Mouse (Mus musculus): Measurements from ENCODE around the gene Kcnn4.
"Not testable (repeated sequence)": the region's sequence is repeated elsewhere in the genome, so short reads cannot be mapped to it uniquely, and the experiment has no call there.

Gene Kcnn4

DNA sequence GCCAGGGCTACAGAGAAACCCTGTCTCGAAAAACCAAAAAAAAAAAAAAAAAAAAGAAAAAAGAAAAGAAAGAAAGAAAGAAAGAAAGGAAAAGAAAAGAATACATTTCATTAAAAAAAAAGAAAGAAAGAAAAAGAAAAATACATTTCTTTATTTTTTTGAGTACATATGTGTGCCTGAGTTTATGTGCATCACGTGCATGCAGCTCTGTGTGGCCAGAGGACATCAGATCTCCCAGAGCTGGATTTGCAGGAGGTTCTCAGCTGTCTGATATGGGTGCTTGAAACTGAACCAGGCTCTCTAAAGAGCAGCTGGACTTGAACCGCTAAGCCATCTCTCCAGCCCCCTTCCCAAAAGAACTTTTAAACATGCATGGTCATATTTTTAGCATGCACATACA is 24.0 kb downstream of the Kcnn4 start:
- DNase-seq = no peak

GRCm38 (mm10) chr7:24394475-24395161 is 24.6 kb downstream of the Kcnn4 start:
- no peak for DNase-seq

DNA sequence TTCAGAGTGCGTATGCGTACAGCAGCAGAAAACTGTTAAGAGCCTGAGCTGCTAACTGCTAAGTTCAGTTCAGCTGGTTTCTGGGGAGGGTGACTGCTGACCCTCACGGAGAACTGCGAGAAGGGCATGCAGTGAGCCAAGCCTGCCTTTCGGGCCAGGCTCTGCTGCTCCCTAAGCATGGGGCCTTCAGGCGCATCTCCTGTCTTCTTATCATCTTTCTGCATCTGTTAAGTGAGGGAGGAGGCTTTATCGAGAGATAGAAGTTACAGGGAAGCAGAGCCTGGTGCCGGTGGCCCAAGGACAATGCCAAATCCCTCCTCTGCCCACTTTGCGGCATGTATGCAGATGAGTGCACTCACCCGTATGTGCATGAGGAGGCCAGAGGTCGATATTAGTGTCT is 26.8 kb downstream of the Kcnn4 start:
- DNase-seq = no peak

- DNase-seq = no peak
Observed at GRCm38 (mm10) chr7:24398364-24398913, 28.4 kb downstream of the Kcnn4 start.

DNA sequence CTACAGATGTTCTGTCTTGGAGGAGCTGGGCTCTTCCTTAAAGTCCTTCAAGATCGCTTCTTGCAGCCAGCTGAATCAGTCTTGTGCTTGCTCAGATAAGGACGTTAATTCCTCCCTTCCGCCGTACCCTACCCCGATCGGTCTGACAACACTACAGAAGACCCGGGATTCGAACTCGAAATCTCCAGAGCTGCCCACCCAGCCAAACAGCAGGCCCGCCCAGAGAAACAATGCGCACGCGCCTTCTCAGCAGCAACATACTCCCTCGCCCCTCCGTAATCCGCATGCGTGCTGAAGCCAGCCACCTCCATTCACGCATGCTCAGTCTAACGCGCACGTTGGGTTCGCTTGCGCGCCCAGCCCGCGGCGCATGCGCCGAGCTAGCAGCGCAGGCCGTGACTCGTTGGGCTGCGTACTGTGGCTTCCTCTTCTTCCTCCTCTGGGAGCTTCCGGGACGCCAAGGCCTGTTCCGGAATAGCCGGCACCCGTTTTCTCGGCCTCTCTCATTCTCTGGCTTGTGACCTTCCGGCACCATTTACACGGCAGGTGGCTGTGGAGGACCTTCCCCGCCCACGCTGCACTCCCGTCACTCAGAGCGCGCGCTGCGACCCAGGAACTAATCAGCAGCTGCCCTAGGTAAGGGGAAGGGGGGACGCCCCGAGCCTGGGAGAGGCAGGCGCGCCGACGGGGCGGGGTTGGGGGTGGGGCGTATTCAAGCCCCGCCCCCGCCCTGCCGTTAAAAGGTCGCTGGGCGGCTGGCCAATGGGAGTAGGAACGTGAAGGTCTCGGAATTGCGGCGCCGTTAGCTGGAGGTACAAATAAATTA is 29.4 kb downstream of the Kcnn4 start, which contains the start of gene Smg9:
Gene Smg9, plus strand, starts transcription at position 364 of the 826 bp plus-strand sequence.
- peak; percentile 98 for DNase-seq

DNA sequence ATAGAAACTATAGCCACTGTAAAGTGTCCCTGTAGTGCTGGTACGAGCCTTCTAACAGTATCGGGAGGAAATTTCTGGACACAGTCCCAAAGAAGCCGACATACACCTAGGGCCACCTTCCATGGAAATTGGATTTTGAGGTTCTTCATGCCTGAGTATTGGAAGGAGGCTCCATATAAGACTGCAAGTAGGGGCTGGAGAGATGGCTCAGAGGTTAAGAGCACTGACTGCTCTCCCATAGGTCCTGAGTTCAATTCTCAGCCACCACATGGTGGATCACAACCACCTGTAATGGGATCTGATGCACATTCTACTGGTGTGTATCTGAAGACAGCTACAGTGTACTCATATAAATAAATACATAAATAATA is 30.0 kb downstream of the Kcnn4 start:
- DNase-seq = no peak

DNA sequence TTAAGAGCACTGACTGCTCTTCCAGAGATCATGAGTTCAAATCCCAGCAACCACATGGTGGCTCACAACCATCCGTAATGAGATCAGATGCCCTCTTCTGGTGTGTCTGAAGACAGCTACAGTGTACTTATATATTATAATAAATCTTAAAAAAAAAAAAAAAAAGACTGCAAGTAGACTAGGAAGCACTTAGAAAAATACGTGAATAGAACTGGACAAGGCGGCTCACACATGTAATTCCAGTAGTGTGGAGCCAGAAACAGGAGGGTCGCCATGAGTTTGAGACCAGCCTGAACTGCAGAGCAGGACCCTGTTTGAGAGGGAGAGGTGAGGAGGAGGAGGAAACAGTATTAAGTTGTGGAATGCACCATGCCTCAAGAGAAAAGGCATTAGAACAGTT is 30.4 kb downstream of the Kcnn4 start:
- not testable (repeated sequence) for DNase-seq

- DNase-seq = no peak
Observed at GRCm38 (mm10) chr7:24402851-24403250, 32.8 kb downstream of the Kcnn4 start.

DNA sequence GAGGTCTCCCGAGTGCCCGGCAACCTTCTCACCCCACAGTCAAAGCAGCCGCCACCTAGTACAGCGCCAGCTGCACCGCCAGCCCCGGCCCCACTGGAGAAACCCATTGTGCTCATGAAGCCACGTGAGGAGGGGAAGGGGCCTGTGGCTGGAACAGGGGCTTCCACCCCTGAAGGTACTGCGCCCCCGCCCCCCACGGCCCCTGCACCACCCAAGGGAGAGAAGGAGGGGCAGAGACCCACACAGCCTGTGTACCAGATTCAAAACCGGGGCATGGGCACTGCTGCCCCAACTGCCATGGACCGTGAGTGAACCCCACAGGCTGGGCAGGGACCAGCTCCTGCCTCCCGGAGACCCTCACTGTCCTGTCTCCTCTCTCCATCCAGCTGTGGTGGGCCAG is 35.6 kb downstream of the Kcnn4 start:
- no peak for DNase-seq

- DNase-seq = peak; percentile 57 to 78
Observed at GRCm38 (mm10) chr7:24406528-24407344, 36.7 kb downstream of the Kcnn4 start.

- DNase-seq = no peak
Observed at GRCm38 (mm10) chr7:24408186-24408585, 38.1 kb downstream of the Kcnn4 start.

DNA sequence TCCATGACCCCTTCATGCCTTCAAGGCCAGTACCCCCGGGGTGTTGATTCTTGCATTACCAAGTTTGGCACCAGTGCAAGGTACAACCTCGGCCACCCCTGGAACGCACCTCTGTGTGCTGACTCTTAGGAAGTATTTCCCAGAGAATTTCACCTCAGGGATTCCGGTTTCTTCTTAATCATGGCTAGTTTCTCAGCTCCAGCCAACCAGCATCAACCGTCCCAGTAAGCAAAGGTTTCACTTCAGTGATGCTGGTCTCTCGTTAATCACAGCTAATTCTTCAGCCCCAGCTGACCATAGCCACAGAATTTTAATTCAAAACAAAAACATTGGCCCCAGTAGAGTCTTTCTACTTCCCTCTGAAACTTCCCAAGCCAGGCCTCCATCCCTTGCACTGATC is 40.1 kb downstream of the Kcnn4 start:
- no peak for DNase-seq

DNA sequence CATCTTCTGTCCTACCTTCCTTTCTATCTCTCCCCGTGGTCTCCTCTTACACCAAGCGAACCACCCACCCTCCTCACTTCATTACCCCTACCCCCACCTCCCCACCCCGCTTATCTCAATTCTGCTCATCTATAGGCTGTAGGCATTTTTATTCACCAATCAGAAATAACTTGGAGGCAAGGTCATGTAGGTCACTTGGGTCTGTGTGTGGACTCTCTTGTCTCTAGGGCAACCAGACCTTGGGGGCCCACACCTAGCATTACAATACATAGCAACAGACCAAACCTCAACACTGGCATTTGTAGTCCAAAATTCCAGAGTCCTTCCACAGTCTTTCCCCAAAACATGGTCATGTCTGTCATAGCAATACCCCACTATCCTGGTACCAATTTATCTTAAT is 40.8 kb downstream of the Kcnn4 start:
- DNase-seq = no peak

- no peak for DNase-seq
Observed at GRCm38 (mm10) chr7:24413630-24414029, 43.6 kb downstream of the Kcnn4 start.

DNA sequence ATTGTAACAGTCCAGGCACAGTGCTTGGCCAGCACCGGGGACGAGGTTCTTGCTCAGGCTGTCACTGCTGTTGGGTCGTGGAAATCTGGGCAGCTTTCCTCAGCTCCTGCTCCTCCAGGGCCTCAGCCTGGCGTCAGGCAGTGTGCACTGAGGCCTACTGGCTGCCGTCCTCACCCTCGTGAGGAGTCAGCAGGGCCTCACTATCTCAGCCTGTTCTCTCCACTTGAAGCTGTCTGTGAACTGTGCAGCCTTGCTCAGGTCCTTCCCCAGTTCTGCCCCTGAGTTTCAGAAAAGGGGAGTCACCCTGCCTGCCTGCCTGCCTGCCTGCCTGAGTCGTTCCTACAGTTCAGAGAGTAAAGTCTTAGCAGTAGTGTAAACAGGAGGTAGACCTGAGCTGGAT is 45.2 kb downstream of the Kcnn4 start:
- no peak for DNase-seq

- no peak for DNase-seq
Observed at GRCm38 (mm10) chr7:24419579-24419978, 49.5 kb downstream of the Kcnn4 start.

DNA sequence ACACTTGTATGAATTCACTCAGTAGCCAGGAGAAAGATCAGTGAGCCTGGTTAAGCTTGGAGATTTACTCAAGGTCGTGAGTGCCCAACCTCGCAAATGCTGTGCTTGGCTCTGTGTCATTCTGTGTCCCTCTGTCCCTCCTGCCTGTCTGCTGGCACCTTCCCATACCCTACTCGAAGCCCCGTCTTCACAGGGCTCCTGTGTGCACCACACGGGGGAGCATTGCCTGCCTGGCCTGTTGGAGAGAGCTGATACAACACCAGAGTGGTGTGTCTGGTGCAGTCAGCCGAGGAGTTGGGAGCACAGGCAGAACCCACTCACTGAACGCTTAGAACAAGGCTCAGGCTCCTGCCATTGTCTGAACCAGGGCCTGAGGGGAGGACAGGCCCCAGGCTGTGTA is 51.6 kb downstream of the Kcnn4 start:
- DNase-seq = no peak

- DNase-seq = no peak
Observed at GRCm38 (mm10) chr7:24422251-24422650, 52.2 kb downstream of the Kcnn4 start.

GRCm38 (mm10) chr7:24423107-24423763 is 53.2 kb downstream of the Kcnn4 start:
- DNase-seq = no peak

- DNase-seq = peak in 1 of 2 experiments; percentile 49
Observed at GRCm38 (mm10) chr7:24423956-24424732, 54.1 kb downstream of the Kcnn4 start.

DNA sequence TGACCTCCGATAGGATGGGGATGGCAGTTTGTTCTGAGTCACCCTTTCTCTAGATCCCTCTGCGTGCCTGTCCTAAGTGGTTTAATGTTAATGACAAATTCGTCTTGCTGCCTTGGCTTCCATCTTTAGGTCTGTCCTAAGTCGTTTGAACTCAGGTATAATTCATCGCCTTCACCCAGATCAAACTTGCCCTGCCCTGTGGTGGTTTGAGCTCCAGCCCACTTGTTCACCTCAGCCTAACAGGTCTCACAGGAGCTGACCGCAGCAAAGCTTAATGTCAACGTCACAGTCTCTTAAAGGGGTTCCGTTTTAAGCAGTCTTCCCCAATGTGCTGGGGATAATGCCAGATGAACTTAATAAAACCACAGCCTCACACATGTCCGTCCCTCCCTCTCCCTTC is 55.9 kb downstream of the Kcnn4 start:
- DNase-seq = no peak

DNA sequence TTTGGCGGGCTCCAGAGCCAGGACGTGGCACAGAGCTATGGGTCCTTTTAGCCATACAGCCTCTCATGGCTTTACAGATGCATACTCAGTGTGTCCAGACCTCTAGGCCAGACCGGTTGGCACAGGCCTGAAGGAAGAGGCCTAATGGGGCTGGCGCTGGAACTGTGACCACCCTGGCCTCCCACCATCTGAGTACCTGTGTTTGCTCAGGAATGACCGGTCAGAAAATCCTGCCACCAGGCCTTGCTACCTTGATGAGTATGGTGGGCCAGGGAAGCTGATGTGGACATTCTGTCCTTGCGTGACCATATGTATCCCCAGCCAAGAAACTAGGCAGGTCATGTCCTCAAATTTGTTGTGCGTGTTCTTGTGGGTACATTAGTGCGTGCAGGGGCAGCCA is 57.1 kb downstream of the Kcnn4 start:
- DNase-seq = no peak

Measured in lung, postnatal 4 days (tissue).